Mouse (Mus musculus) left cerebral cortex, postnatal 10 days (tissue): ENCODE data around the gene Rasa1. TPM values are rescaled to one million over a fixed set of nuclear protein-coding genes. Genes with fewer than 3 reads are reported as not detected.

Experiments
- DNase-seq, 2 experiments: peaks; one replicate each; pipeline ENCODE4 v3.0.0; 2021 to 2022; ENCODE audit warnings: low spot score in 2 of 2, mixed read lengths in 1 of 2; ENCODE audit errors: extremely low spot score in 1 of 2
- intact Hi-C: fragments of 180-260 bp; cut with DNase I; formaldehyde crosslinking; loops from one replicate; pipeline ENCODE4 v1.15.1; 2025
- total RNA-seq, 2 experiments: library from RNA; stranded (reverse); gene quantifications; 2 replicates each; pipeline ENCODE4 v1.2.3; 2021

Gene Rasa1
- total RNA-seq, result 10 to 100 TPM; 56.1 to 59.8 TPM

- intact Hi-C loops, result no loop called here
- peak; percentile 90 to 96 for DNase-seq
Measured at GRCm38 (mm10) chr13:85288843-85289713, at the start of gene Rasa1. Rasa1 (minus strand) TSS chr13:85289130.

- intact Hi-C loops, result no loop called here
- DNase-seq, result no peak
Measured at GRCm38 (mm10) chr13:85311547-85311946, 22.6 kb upstream of the Rasa1 start.

GRCm38 (mm10) chr13:85310968-85311367 is 22.0 kb upstream of the Rasa1 start:
- intact Hi-C loops, result no loop called here
- DNase-seq, result peak in 1 of 2 experiments; percentile 74

GRCm38 (mm10) chr13:85310483-85310882 is 21.6 kb upstream of the Rasa1 start:
- intact Hi-C loops, result no loop called here
- no peak for DNase-seq

- DNase-seq, result no peak
- intact Hi-C loops, result no loop called here
Measured at GRCm38 (mm10) chr13:85306039-85306438, 17.1 kb upstream of the Rasa1 start.

- no peak for DNase-seq
- intact Hi-C loops, result no loop called here
Measured at GRCm38 (mm10) chr13:85290651-85291050, 1.7 kb upstream of the Rasa1 start.

- peak in 1 of 2 experiments; percentile 31 for DNase-seq
- intact Hi-C loops, result no loop called here
Measured at GRCm38 (mm10) chr13:85288574-85288842, 422 bp downstream of the Rasa1 start.

- intact Hi-C loops, result no loop called here
- no peak for DNase-seq
Measured at GRCm38 (mm10) chr13:85287876-85288573, 905 bp downstream of the Rasa1 start.

- intact Hi-C loops, result no loop called here
- DNase-seq, result no peak
Measured at GRCm38 (mm10) chr13:85282626-85283025, 6.3 kb downstream of the Rasa1 start.

- intact Hi-C loops, result no loop called here
- DNase-seq, result no peak
Measured at GRCm38 (mm10) chr13:85278951-85279350, 10.0 kb downstream of the Rasa1 start.

- intact Hi-C loops, result no loop called here
- DNase-seq, result no peak
Measured at GRCm38 (mm10) chr13:85274572-85274971, 14.4 kb downstream of the Rasa1 start.

GRCm38 (mm10) chr13:85273788-85274187 is 15.1 kb downstream of the Rasa1 start:
- no peak for DNase-seq
- intact Hi-C loops, result no loop called here

- intact Hi-C loops, result no loop called here
- DNase-seq, result no peak
Measured at GRCm38 (mm10) chr13:85238760-85239159, 50.2 kb downstream of the Rasa1 start.

GRCm38 (mm10) chr13:85218656-85219055 is 70.3 kb downstream of the Rasa1 start:
- DNase-seq, result no peak
- intact Hi-C loops, result no loop called here

- intact Hi-C loops, result no loop called here
- no peak for DNase-seq
Measured at GRCm38 (mm10) chr13:85210353-85210752, 78.6 kb downstream of the Rasa1 start.

- no peak for DNase-seq
- intact Hi-C loops, result no loop called here
Measured at GRCm38 (mm10) chr13:85208656-85209055, 80.3 kb downstream of the Rasa1 start.

- DNase-seq, result no peak
- intact Hi-C loops, result no loop called here
Measured at GRCm38 (mm10) chr13:85207493-85207892, 81.4 kb downstream of the Rasa1 start.

- DNase-seq, result no peak
- intact Hi-C loops, result no loop called here
Measured at GRCm38 (mm10) chr13:85191253-85191652, 97.7 kb downstream of the Rasa1 start.

- peak in 1 of 2 experiments; percentile 61 for DNase-seq
- intact Hi-C loops, result no loop called here
Measured at GRCm38 (mm10) chr13:85189644-85190121, 99.2 kb downstream of the Rasa1 start.
